Mouse (Mus musculus): ENCODE data around the gene Arl10.

DNA sequence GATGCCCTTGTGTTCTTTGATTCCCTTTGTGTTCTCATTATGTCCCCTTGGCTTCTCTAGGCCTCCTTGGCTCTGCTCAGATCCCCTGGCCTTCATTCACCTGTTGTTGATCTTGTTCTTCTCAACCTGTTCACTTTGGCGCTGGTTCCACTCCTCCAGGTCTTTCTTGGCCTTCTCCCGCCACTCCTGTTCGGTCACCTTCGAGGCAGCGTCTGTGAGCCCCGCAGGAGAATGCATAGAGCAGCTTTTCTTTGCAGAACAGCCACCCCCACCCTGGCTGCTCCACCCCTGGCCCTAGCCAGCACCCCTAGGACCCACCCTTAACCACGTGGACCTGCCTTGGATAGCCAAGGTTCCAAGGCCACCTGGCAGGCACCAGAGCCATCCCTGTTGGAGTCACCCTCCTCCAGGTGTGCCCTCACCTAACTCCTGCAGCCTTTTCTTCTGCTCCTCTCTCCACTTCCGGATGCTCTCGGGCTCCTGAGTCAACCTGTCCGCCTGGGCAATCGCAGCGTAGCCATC lies 23.9 kb downstream of the Arl10 start:
- no peak for TF ChIP-seq EP300 (IDR thresholded peaks at IDR 0.05; ENCODE audit: low read depth)
- TF ChIP-seq CTCF (IDR thresholded peaks at IDR 0.05; ENCODE audit: low read depth), result no peak

Measured in heart, postnatal 0 days (tissue).